Mouse (Mus musculus) hindbrain, embryonic 10.5 days (tissue): ENCODE measurements around the gene Def8. TPM values are rescaled to one million over a fixed set of nuclear protein-coding genes. Genes with fewer than 3 reads are reported as not detected.
"Not testable (repeated sequence)": the region's sequence is repeated elsewhere in the genome, so short reads cannot be mapped to it uniquely, and the experiment has no call there.

ENCODE experiments used
- DNase-seq: peaks from one replicate; pipeline ENCODE4 v3.0.0-alpha.2; 2017; ENCODE audit warnings: low spot score
- H3K27ac ChIP-seq: fragments of 300-500 bp; sonication (generic); 2 replicates; pipeline ENCODE4 v1.5.1; 2016; ENCODE audit warnings: mild to moderate bottlenecking, moderate library complexity
- H3K27me3 ChIP-seq: fragments of 300-500 bp; sonication (generic); 2 replicates; pipeline ENCODE4 v1.6.1; 2016; ENCODE audit warnings: mild to moderate bottlenecking; ENCODE audit not compliant: poor library complexity, insufficient read depth, severe bottlenecking
- H3K36me3 ChIP-seq: fragments of 300-500 bp; sonication (generic); 2 replicates; pipeline ENCODE4 v1.6.1; 2016; ENCODE audit warnings: mild to moderate bottlenecking, moderate library complexity
- H3K4me1 ChIP-seq: fragments of 300-500 bp; sonication (generic); replicated peaks from 2 replicates; pipeline ENCODE4 v1.6.1; 2016; ENCODE audit warnings: mild to moderate bottlenecking
- H3K4me3 ChIP-seq: fragments of 300-500 bp; sonication (generic); 2 replicates; pipeline ENCODE4 v1.5.1; 2016; ENCODE audit warnings: mild to moderate bottlenecking, moderate library complexity
- H3K9me3 ChIP-seq: fragments of 300-500 bp; sonication (generic); 2 replicates; pipeline ENCODE4 v1.6.1; 2016; ENCODE audit warnings: mild to moderate bottlenecking, moderate library complexity
- WGBS: fragments of 180-500 bp; shearing (Covaris S2); methylation state at CpG from one replicate; pipeline ENCODE4 v1.1.7; 2016; 5-methylcytosine and 5-hydroxymethylcytosine counted together
- polyA plus RNA-seq: library from polyadenylated mRNA; unstranded; fragments of >200 nt; fragmentation: Nextera tagmentation; extraction: Ambion mirVana; gene quantifications from 2 replicates; pipeline ENCODE4 v1.2.1, GENCODE M21; 2016

The Def8 gene
- polyA plus RNA-seq, 1 experiment from 2014 or later, result 42.3 TPM

- H3K9me3 ChIP-seq, result no peaks in the 10 kb centered on the region
- H3K4me3 ChIP-seq, result no peak overlapping the region
- no peaks in the 10 kb centered on the region for H3K27me3 ChIP-seq
- DNase-seq, result no peak
- H3K27ac ChIP-seq, result no peak overlapping the region
- 91% methylated on average over 6 of the region's 6 CpGs for WGBS
- peaks cover 34% of the 10 kb centered on the region for H3K36me3 ChIP-seq
- peaks cover 20% of the 10 kb centered on the region for H3K4me1 ChIP-seq
These were observed 23.5 kb downstream of the Def8 start for GRCm38 (mm10) chr8:123446799-123447198.

- Histone ChIP-seq H3K4me1 (0 out of 2 replicates have a peak, but pooled peaks cover 3% of the 10 kb centered on the region), H3K27me3 (no peaks in the 10 kb centered on the region), H3K4me3 (no peak overlapping the region), H3K9me3 (no peaks in the 10 kb centered on the region), H3K27ac (no peak overlapping the region), H3K36me3 (peaks cover 72% of the 10 kb centered on the region)
- no peak for DNase-seq
- WGBS, result 93% methylated on average over 5 of the region's 5 CpGs
These were observed 27.5 kb downstream of the Def8 start for GRCm38 (mm10) chr8:123450783-123451182.

GRCm38 (mm10) chr8:123451747-123452146 lies 28.4 kb downstream of the Def8 start:
- H3K36me3 ChIP-seq, result peaks cover 76% of the 10 kb centered on the region
- 95% methylated on average over 12 of the region's 12 CpGs for WGBS
- not testable (repeated sequence) for H3K4me1 ChIP-seq

GRCm38 (mm10) chr8:123452149-123452548 lies 28.8 kb downstream of the Def8 start:
- 93% methylated on average over 4 of the region's 4 CpGs for WGBS
- peaks cover 80% of the 10 kb centered on the region for H3K36me3 ChIP-seq
- H3K27ac ChIP-seq, result no peak overlapping the region
- no peak for DNase-seq
- H3K4me3 ChIP-seq, result no peak overlapping the region
- H3K27me3 ChIP-seq, result no peaks in the 10 kb centered on the region
- no peaks in the 10 kb centered on the region for H3K4me1 ChIP-seq
- H3K9me3 ChIP-seq, result no peaks in the 10 kb centered on the region

More at GRCm38 (mm10) chr8:123451747-123452146, 28.4 kb downstream of the Def8 start:
- not testable (repeated sequence) for H3K4me3 ChIP-seq, DNase-seq, H3K27me3 ChIP-seq, H3K9me3 ChIP-seq, H3K27ac ChIP-seq

- Histone ChIP-seq H3K36me3 (peaks cover 89% of the 10 kb centered on the region), H3K9me3 (no peaks in the 10 kb centered on the region)
- WGBS, result 83% methylated on average over 7 of the region's 7 CpGs
These were observed 30.0 kb downstream of the Def8 start for GRCm38 (mm10) chr8:123453291-123453690.

GRCm38 (mm10) chr8:123453951-123454350 lies 30.6 kb downstream of the Def8 start:
- H3K9me3 ChIP-seq, result no peaks in the 10 kb centered on the region
- H3K27me3 ChIP-seq, result no peaks in the 10 kb centered on the region
- WGBS, result 90% methylated on average over 5 of the region's 5 CpGs
- DNase-seq, result no peak
- peaks cover 92% of the 10 kb centered on the region for H3K36me3 ChIP-seq
- no peak overlapping the region for H3K4me3 ChIP-seq
- H3K27ac ChIP-seq, result no peak overlapping the region
- no peaks in the 10 kb centered on the region for H3K4me1 ChIP-seq

More at GRCm38 (mm10) chr8:123453291-123453690, 30.0 kb downstream of the Def8 start:
- Histone ChIP-seq H3K4me3 (no peak overlapping the region), H3K27ac (no peak overlapping the region), H3K4me1 (no peaks in the 10 kb centered on the region), H3K27me3 (no peaks in the 10 kb centered on the region)
- DNase-seq, result no peak

- H3K36me3 ChIP-seq, result peaks cover 92% of the 10 kb centered on the region
- no peak for DNase-seq
- H3K9me3 ChIP-seq, result no peaks in the 10 kb centered on the region
- no peaks in the 10 kb centered on the region for H3K4me1 ChIP-seq
- no peak overlapping the region for H3K4me3 ChIP-seq
- 94% methylated on average over 6 of the region's 6 CpGs for WGBS
- H3K27ac ChIP-seq, result no peak overlapping the region
- no peaks in the 10 kb centered on the region for H3K27me3 ChIP-seq
These were observed 31.2 kb downstream of the Def8 start for GRCm38 (mm10) chr8:123454559-123454958.

GRCm38 (mm10) chr8:123463651-123464050 lies 40.3 kb downstream of the Def8 start:
- Histone ChIP-seq H3K9me3 (no peaks in the 10 kb centered on the region), H3K4me3 (no peak overlapping the region), H3K27ac (no peak overlapping the region), H3K4me1 (no peaks in the 10 kb centered on the region), H3K27me3 (no peaks in the 10 kb centered on the region), H3K36me3 (peaks cover 53% of the 10 kb centered on the region)
- WGBS, result 91% methylated on average over 4 of the region's 4 CpGs
- DNase-seq, result no peak

GRCm38 (mm10) chr8:123467476-123467875 lies 44.1 kb downstream of the Def8 start:
- Histone ChIP-seq H3K36me3 (peaks cover 15% of the 10 kb centered on the region), H3K27ac (no peak overlapping the region), H3K4me3 (no peak overlapping the region), H3K4me1 (no peaks in the 10 kb centered on the region), H3K27me3 (no peaks in the 10 kb centered on the region), H3K9me3 (no peaks in the 10 kb centered on the region)
- WGBS, result 87% methylated on average over 3 of the region's 3 CpGs
- no peak for DNase-seq

GRCm38 (mm10) chr8:123472991-123473390 lies 49.7 kb downstream of the Def8 start:
- 80% methylated on average over 6 of the region's 6 CpGs for WGBS
- DNase-seq, H3K9me3 ChIP-seq: not testable (repeated sequence)

GRCm38 (mm10) chr8:123474549-123474948 lies 51.2 kb downstream of the Def8 start:
- H3K4me3 ChIP-seq, DNase-seq, H3K9me3 ChIP-seq, H3K27ac ChIP-seq, H3K36me3 ChIP-seq, H3K27me3 ChIP-seq: not testable (repeated sequence)
- H3K4me1 ChIP-seq, result peaks cover 19% of the 10 kb centered on the region
- 69% methylated on average over 5 of the region's 5 CpGs for WGBS

More at GRCm38 (mm10) chr8:123472991-123473390, 49.7 kb downstream of the Def8 start:
- H3K27ac ChIP-seq, H3K36me3 ChIP-seq, H3K4me3 ChIP-seq, H3K27me3 ChIP-seq, H3K4me1 ChIP-seq: not testable (repeated sequence)

GRCm38 (mm10) chr8:123476911-123477736 lies 53.8 kb downstream of the Def8 start:
- H3K27ac ChIP-seq, result peak overlapping the region; percentile 96
- peak overlapping the region; percentile 80 for H3K4me3 ChIP-seq
- DNase-seq, result peak; percentile 43
- peaks cover 19% of the 10 kb centered on the region for H3K4me1 ChIP-seq
- WGBS, result 8% methylated on average over 34 of the region's 34 CpGs
- peaks cover 21% of the 10 kb centered on the region for H3K36me3 ChIP-seq
- no peaks in the 10 kb centered on the region for H3K9me3 ChIP-seq
- H3K27me3 ChIP-seq, result no peaks in the 10 kb centered on the region

- WGBS, result under 1% methylated on average over 58 of the region's 58 CpGs
These were observed 54.5 kb downstream of the Def8 start, which contains the start of gene Afg3l1 for GRCm38 (mm10) chr8:123477737-123478258. TSS of gene Afg3l1 (plus strand) at chr8:123477903.

More at GRCm38 (mm10) chr8:123477737-123478258, 54.5 kb downstream of the Def8 start, which contains the start of gene Afg3l1:
- peaks cover 28% of the 10 kb centered on the region for H3K36me3 ChIP-seq
- peak within 1 kb of the TSS; percentile 96 for H3K27ac ChIP-seq
- peaks cover 19% of the 10 kb centered on the region for H3K4me1 ChIP-seq
- peak; percentile 93 for DNase-seq
- peak within 1 kb of the TSS; percentile 80 for H3K4me3 ChIP-seq
- H3K9me3 ChIP-seq, result no peaks in the 10 kb centered on the region
- no peaks in the 10 kb centered on the region for H3K27me3 ChIP-seq
